Mouse (Mus musculus) cerebral cortex, adult 2 months (tissue): Measurements from ENCODE around the gene Fbxo21.

ENCODE experiments used
- WGBS: fragments of 180-500 bp; shearing (Covaris S2); methylation state at CpG from one replicate; pipeline ENCODE4 v1.1.7; 2018; 5-methylcytosine and 5-hydroxymethylcytosine counted together

The Fbxo21 gene

DNA sequence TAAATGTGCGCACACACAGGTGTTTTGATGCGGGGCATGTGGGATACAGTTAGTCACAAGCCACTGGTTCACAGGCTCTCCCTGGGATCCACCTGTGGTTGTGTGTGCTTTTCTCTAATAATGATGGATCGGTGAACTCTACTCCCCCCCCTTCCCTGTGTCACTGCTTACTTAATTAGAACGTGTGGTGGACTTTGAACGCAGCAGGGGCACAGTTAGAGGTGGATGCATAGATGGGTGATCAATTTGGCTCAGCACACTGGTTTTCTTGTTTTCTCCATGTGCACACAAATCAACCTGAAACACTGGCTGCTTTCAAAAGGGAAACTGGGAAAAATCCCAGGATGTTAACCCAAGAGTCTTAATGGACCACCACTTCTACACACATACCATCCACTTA lies 2.6 kb downstream of the Fbxo21 start:
- 57% methylated on average over 5 of the region's 5 CpGs for WGBS

DNA sequence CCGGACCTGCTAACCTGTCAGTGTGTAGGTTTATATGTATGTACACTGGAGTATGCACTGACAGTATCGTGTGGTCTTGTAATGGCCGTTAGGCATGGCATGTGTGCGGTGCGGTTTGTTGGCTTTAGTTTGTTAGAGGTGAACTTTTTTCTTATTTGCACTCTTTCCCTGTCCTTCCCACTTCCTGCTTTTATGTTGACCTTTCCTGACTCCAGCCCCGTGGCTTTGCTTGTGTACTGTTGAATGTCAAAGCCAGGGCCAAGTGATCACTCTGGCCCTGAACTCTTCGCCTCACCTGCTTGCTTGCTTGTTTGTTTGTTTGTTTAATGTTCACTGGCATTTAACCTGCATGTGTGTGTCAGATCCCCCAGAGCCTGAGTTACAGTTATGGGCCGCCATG lies 4.4 kb downstream of the Fbxo21 start:
- 87% methylated on average over 8 of the region's 8 CpGs for WGBS

- WGBS: 68% methylated on average over 5 of the region's 5 CpGs
Measured at GRCm38 (mm10) chr5:117981943-117982342, 5.4 kb downstream of the Fbxo21 start.

- WGBS: 76% methylated on average over 4 of the region's 4 CpGs
Measured at GRCm38 (mm10) chr5:117986327-117986726, 9.8 kb downstream of the Fbxo21 start.

GRCm38 (mm10) chr5:117987891-117988290 lies 11.4 kb downstream of the Fbxo21 start:
- 81% methylated on average over 3 of the region's 3 CpGs for WGBS

DNA sequence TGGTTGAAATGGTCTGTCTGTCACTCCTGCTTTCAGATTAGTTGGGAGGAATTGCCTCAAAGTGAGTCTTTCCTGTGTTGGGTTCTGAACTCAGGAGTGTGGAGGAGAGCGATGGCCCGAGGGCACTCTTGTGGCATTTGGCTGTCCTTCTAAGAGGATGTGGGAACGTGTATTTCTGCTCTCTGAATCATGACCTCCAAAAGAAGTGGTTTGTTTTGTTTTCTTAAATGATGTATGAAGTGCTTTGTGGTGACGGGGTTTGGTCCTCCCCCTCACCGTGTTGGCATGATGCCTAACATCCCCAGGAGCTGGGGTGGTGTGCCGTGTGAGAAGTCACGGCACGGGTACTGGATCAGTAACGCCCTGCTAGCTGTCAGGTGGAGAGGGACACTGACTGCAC lies 11.8 kb downstream of the Fbxo21 start:
- WGBS: 52% methylated on average over 9 of the region's 9 CpGs

GRCm38 (mm10) chr5:117989773-117990172 lies 13.2 kb downstream of the Fbxo21 start:
- WGBS: 45% methylated on average over 6 of the region's 6 CpGs

DNA sequence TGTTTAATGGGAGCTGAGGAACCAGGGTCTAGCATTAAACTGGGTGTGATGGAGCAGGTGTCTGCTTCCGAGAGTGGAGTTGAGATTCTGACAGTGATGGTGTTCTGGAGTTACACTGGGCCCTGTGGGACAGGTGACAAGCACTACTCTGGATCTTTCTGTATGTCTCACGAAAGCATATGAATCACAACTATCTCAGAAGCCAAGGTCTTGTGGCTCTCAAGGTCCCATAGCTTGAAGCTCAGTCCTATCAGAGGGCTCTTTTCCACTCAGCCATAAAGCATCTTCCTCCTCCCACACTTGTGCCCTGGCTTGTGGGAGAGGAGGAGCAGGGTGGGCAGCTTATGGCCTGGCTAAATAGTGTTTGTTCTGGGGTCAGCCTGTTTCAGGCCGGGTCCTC lies 14.4 kb downstream of the Fbxo21 start:
- 84% methylated on average over 3 of the region's 3 CpGs for WGBS

- 39% methylated on average over 6 of the region's 6 CpGs for WGBS
Measured at GRCm38 (mm10) chr5:117993550-117993949, 17.0 kb downstream of the Fbxo21 start.

DNA sequence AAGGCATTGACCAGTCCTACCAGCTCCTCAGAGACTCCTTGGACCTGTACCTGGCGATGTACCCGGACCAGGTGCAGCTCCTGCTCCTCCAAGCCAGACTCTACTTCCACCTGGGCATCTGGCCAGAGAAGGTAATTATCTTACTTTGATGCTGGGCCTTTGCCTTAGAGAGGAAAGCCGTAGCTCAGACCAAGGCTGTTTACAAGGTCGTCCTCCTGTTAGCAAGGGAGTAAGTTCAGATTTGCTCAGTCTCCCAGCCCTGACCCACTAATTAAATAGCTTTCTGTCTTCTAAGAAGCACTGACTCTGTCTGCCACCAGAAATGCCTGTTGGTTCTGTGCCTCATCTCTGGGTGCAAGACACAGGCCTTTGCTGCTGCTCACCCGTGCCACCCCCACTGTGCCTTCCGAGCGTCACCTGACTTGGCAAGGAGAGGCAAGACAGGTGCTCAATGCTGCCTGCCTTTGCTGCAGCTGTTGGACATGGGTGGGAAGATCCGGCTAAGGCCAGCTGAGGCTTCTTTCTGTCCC lies 18.9 kb downstream of the Fbxo21 start:
- 75% methylated on average over 8 of the region's 8 CpGs for WGBS

DNA sequence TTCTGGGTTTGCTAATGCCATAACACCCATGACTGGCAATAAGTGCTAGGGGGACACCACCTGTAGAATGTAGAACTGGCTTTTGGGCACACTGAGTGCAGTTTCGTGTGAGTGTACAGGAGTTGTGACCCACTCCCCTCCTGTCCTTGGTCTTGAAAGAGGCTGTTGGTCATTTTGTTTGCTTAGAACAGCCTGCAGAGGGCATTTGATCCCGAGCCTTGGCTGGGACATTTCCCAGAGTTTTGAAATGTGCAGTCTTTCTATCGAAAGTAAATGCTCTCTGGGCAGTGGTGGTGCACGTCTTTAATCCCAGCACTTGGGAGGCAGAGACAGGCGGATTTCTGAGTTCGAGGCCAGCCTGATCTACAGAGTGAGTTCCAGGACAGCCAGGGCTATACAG lies 19.4 kb downstream of the Fbxo21 start:
- 81% methylated on average over 6 of the region's 6 CpGs for WGBS

- WGBS: 88% methylated on average over 6 of the region's 6 CpGs
Measured at GRCm38 (mm10) chr5:117996581-117996980, 20.1 kb downstream of the Fbxo21 start.

DNA sequence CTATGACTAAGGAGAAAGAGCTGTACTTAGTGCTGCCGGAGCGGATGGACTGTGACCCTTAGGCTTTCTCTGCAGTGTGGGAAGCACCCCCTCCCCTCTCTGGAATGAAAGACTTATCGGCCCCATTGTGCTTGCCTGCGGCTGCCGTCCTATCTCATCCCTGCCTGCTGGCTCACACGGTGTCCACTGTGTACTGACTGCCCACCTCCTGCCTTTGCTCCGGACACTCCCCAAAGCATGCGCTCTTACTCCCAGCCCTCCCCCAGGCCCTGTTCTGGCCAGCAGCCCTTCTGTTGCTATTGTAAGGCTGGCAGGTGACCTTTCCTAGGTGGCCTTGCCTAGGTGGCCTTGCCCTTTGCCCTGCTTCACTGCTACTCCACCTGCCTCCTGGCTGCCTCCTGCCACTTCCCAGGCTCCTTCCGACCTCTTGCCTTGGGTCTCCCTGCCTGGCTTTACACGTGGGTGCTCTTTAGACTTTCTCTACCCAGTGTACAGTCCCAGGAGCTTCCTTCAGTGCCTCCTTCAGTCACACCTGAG lies 21.0 kb downstream of the Fbxo21 start:
- 53% methylated on average over 10 of the region's 10 CpGs for WGBS

- 65% methylated on average over 7 of the region's 7 CpGs for WGBS
Measured at GRCm38 (mm10) chr5:117999061-117999460, 22.5 kb downstream of the Fbxo21 start.

- 48% methylated on average over 11 of the region's 11 CpGs for WGBS
Measured at GRCm38 (mm10) chr5:117999584-117999983, 23.1 kb downstream of the Fbxo21 start.

DNA sequence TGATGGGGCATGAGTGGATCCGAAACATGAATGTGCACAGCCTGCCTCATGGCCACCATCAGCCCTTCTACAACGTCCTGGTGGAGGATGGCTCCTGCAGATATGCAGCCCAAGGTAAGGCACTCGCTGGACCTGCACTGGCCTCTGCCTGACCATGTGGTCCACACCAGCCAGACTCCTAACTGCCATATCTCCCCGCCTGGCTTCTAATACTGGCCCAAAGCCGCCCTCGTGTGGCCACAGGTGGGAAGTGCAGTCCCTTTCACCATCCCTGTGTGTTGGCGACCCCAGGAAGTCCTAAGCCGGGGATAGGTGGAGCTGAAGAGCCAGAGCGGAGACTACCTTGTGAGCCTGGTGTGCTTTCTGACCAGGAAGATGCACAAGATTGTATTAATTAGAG lies 25.5 kb downstream of the Fbxo21 start:
- WGBS: 31% methylated on average over 9 of the region's 9 CpGs

DNA sequence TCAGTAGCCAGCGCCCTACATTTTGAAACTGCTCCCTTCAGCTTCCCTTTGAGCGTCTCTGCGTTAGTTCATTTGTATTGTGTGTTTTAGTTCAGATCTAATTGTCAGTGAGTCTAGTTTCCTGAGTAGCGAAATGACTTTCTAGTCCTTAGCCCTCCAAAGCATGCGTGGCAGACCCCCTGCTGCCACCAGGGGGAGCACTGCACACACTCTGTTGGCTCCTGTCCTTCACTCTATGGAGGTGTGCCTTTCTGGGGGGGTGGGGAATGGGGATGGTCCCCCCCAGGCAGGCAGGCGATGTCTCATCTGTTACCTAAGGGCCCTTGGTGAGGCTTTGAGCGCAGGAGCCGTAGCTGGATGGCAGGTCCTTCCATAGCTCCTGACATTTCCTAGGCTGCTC lies 28.1 kb downstream of the Fbxo21 start:
- 47% methylated on average over 8 of the region's 8 CpGs for WGBS

GRCm38 (mm10) chr5:118005728-118006127 lies 29.2 kb downstream of the Fbxo21 start:
- 75% methylated on average over 1 of the region's 1 CpGs for WGBS

GRCm38 (mm10) chr5:118008344-118008743 lies 31.8 kb downstream of the Fbxo21 start:
- 90% methylated on average over 13 of the region's 13 CpGs for WGBS

DNA sequence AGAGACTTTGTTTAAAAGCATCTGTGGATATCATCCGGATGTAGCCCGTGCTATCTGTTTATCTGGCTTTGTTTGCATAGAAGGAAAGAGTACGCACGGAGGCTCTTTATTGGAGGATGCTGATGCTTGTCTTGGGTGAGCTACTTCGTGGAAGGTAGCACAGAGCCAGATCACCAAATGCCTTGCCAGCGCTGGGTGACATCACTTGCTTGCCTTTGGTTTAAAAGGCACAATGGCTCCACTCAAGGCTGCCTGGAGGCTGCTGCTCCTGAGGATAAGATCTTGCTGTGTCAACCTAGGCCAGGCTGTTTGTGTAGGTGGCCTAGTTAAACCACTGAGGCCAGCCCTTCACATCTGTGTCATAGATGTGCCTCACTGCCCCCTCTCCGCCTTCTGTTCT lies 34.3 kb downstream of the Fbxo21 start:
- 64% methylated on average over 7 of the region's 7 CpGs for WGBS

GRCm38 (mm10) chr5:118011796-118012195 lies 35.3 kb downstream of the Fbxo21 start:
- WGBS: 46% methylated on average over 7 of the region's 7 CpGs

DNA sequence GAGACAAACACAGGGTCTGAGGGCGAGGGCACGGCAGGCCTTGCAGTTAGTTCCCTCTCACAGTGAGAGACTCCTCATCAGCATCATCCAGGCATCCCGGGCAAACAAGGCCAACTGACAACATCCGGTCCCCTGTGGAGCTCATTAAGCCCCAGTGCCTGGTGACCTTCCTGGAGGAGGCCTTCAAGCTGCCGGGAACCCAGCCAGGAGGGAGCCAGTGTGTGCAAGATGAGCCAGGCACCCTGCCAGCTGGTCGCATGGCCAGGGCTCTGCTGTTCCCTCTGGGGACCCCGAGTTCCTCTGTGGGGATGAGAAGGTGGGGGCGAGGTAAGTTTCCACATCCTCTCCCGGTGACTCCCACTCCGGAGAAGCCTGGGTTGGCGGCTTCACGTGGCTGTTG lies 38.5 kb downstream of the Fbxo21 start:
- WGBS: 20% methylated on average over 12 of the region's 12 CpGs

DNA sequence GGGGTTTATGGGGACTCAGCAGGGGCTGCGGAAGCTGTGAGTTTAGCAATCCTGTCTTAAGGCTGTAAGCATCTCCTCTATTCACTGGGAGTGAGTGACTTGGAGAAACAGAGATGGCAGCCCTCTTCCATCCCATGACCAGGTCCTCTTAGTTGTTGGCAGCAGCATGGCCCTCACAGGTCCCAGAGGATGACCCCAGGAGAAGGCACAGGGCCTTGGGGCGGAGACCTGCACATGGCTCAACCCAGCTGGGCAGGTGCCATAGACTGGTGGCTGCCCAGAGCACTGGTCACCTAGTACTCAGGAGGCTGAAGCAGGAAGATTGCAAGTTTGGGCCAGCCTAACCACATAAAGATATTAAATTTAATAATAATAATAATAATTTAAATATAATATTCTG lies 39.1 kb downstream of the Fbxo21 start:
- 94% methylated on average over 2 of the region's 2 CpGs for WGBS

GRCm38 (mm10) chr5:118017527-118017926 lies 41.0 kb downstream of the Fbxo21 start:
- WGBS: 40% methylated on average over 5 of the region's 5 CpGs
